In the genomic region with DNA sequence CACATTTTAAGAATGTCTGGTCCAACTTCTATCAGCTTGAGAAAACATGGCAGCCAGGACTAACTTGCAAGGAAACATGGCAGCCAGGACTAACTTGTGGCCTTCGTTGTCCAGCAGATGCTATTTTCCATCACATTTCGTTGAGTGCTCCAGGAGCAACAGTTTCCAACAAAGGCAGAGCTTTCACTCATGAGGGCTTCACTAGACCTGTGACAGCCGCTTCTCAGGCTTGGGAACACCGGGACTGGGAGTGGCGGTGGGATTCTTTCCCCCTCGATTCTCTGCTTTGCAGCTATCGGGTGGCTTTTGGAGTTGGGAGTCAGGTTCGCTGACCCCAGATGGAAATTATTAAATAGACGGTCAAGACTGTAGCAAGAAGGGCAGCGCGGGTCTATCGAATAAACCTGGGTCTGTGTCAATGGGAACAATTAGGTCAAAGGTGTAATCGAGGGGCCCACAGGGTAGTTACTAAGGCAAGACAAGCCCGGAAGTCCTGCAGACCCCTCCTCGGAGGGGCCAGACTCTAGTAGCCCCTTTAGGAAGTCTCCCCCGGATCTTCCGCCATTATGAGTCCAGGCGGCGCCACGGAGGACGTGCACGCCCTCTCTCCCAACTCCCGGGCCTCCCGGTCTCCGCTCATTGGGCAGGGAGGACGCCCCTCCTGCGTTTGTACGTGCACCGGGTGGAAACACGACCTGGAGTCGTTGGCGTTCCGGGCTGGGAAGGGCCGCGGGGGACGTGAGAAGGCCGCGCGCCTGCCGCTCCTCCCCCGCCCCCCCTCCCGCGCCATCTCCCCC, we compare ENCODE assay signal across 8 mouse cellular contexts. TPM values are rescaled to one million over a fixed set of nuclear protein-coding genes. Genes with fewer than 3 reads are reported as not detected.
A peak's percentile ranks its signal among the peaks of the same experiment; 100 is the strongest.
DNase-seq lines count a peak whose midpoint lies in the region; ATAC-seq and TF ChIP-seq lines count a peak whose summit lies in the region.

A gene (plus strand): TSS at position 590 of the 797 bp plus-strand sequence.

- H3K9me3 ChIP-seq in CH12.LX (replicated peaks; ENCODE audit: low read length), result no peaks in the 10 kb centered on the region
- no peaks in the 10 kb centered on the region for H3K9me3 ChIP-seq in forebrain, embryonic 12.5 days
- no peaks in the 10 kb centered on the region for H3K9me3 ChIP-seq in heart, postnatal 0 days (replicated peaks; ENCODE audit: control insufficient read depth, low read length)
- no peaks in the 10 kb centered on the region for H3K9me3 ChIP-seq in liver, embryonic 16.5 days (replicated peaks; ENCODE audit: control insufficient read depth, low read length)
- no peaks in the 10 kb centered on the region for H3K9me3 ChIP-seq in neural tube, embryonic 13.5 days

- peak; percentile 94 for DNase-seq in CH12.LX (ENCODE audit: extremely low read depth)
- DNase-seq in c-Kit-positive CD71-positive TER-119-negative erythroid progenitor cells, embryonic 14.5 days (ENCODE audit: low read depth), result peak; percentile 92
- DNase-seq in heart, postnatal 0 days (ENCODE audit: low spot score), result peak; percentile 95
- DNase-seq in kidney, postnatal 4 days, result peak; percentile 96 to 97

- H3K36me3 ChIP-seq in CH12.LX (replicated peaks in 1 of 2; ENCODE audit: control insufficient read depth in 1 of 2, insufficient read depth in 1 of 2, low read length in 1 of 2), result peaks cover 0 to 5% of the 10 kb centered on the region in 2 experiments
- H3K36me3 ChIP-seq in forebrain, embryonic 12.5 days (replicated peaks), result no peaks in the 10 kb centered on the region
- H3K36me3 ChIP-seq in heart, postnatal 0 days (replicated peaks; ENCODE audit: control insufficient read depth, insufficient read depth, low read length), result no peaks in the 10 kb centered on the region
- H3K36me3 ChIP-seq in liver, embryonic 16.5 days (ENCODE audit: control insufficient read depth, insufficient read depth), result no peaks in the 10 kb centered on the region
- no peaks in the 10 kb centered on the region for H3K36me3 ChIP-seq in neural tube, embryonic 13.5 days
- H3K36me3 ChIP-seq in testis, adult 2 months (ENCODE audit: control insufficient read depth, insufficient read depth, low read length), result no peaks in the 10 kb centered on the region

- WGBS in forebrain, embryonic 12.5 days, result 2% methylated on average over 39 of the region's 43 CpGs
- 4% methylated on average over 31 of the region's 43 CpGs for WGBS in heart, postnatal 0 days
- 4% methylated on average over 36 of the region's 43 CpGs for WGBS in liver, embryonic 16.5 days (ENCODE audit: insufficient replicate concordance)
- 1% methylated on average over 40 of the region's 43 CpGs for WGBS in neural tube, embryonic 13.5 days

- TF ChIP-seq CTCF in CH12.LX (conservative IDR thresholded peaks at IDR 0.05 in 1 of 2, IDR thresholded peaks at IDR 0.05 in 1 of 2; ENCODE audit: low read depth in 2 of 2, low read length in 2 of 2), result no peak
- no peak for TF ChIP-seq CTCF in heart, postnatal 0 days (IDR thresholded peaks at IDR 0.05; ENCODE audit: low read depth)
- TF ChIP-seq CTCF in testis, adult 2 months (IDR thresholded peaks at IDR 0.05; ENCODE audit: control insufficient read depth, insufficient read depth, insufficient replicate concordance, low read depth, low read length), result no peak

- peak; percentile 93 for TF ChIP-seq POLR2A in CH12.LX (IDR thresholded peaks at IDR 0.05; ENCODE audit: low read depth, low read length)
- peak; percentile 94 for TF ChIP-seq POLR2A in testis, adult 2 months (IDR thresholded peaks at IDR 0.05; ENCODE audit: control insufficient read depth, low read depth, low read length)

- H3K4me1 ChIP-seq in CH12.LX (ENCODE audit: control insufficient read depth in 1 of 2, insufficient read depth in 2 of 2), result peaks cover 4 to 21% of the 10 kb centered on the region in 2 experiments; a peak in 3 of 4 replicates
- peaks cover 29% of the 10 kb centered on the region for H3K4me1 ChIP-seq in forebrain, embryonic 12.5 days
- peaks cover 9% of the 10 kb centered on the region for H3K4me1 ChIP-seq in heart, postnatal 0 days (ENCODE audit: control insufficient read depth, insufficient read depth)
- H3K4me1 ChIP-seq in liver, embryonic 16.5 days (ENCODE audit: control insufficient read depth, low read depth, low read length), result peaks cover 15% of the 10 kb centered on the region
- H3K4me1 ChIP-seq in neural tube, embryonic 13.5 days (replicated peaks), result peaks cover 38% of the 10 kb centered on the region
- peaks cover 6% of the 10 kb centered on the region; the same call in 1 of the 2 replicates for H3K4me1 ChIP-seq in testis, adult 2 months (ENCODE audit: control insufficient read depth, insufficient read depth, low read length)

- no peak for TF ChIP-seq EP300 in CH12.LX (IDR thresholded peaks at IDR 0.05; ENCODE audit: low read length)
- peak; percentile 27; the same call in 1 of the 2 replicates for TF ChIP-seq EP300 in heart, postnatal 0 days (IDR thresholded peaks at IDR 0.05; ENCODE audit: low read depth)

- in situ Hi-C loops in CH12.LX (cut with MboI; ENCODE audit: low pct_ligation_motif_present, low pct_unique_long_range_greater_than_20kb, low sequenced_read_pairs), result loop anchor here (10.0 kb wide), 2 partner anchors 49 to 199 kb away; a partner anchor contains a TSS

- dilution Hi-C loops in CH12.LX (cut with MboI; ENCODE audit: extremely low pct_ligation_motif_present, extremely low pct_unique_long_range_greater_than_20kb, low sequenced_read_pairs), result no loop called here

- no peak for TF ChIP-seq RAD21 in CH12.LX (IDR thresholded peaks at IDR 0.05; ENCODE audit: low read depth, low read length)

- H3K4me2 ChIP-seq in CH12.LX (ENCODE audit: insufficient read depth, low read depth, poor library complexity, severe bottlenecking), result peak within 1 kb of the TSS; percentile 96
- H3K4me2 ChIP-seq in forebrain, embryonic 12.5 days, result peak within 1 kb of the TSS; percentile 77
- H3K4me2 ChIP-seq in heart, postnatal 0 days (ENCODE audit: low read depth, low read length), result peak within 1 kb of the TSS; percentile 69
- H3K4me2 ChIP-seq in liver, embryonic 16.5 days (ENCODE audit: low read depth, low read length), result peak within 1 kb of the TSS; percentile 93
- H3K4me2 ChIP-seq in neural tube, embryonic 13.5 days, result peak within 1 kb of the TSS; percentile 83

- H3K79me2 ChIP-seq in CH12.LX (replicated peaks; ENCODE audit: control insufficient read depth, extremely low read depth, insufficient read depth, poor library complexity, severe bottlenecking), result peaks cover 27% of the 10 kb centered on the region

- peak within 1 kb of the TSS; percentile 96 for H3K9ac ChIP-seq in CH12.LX (ENCODE audit: insufficient read depth, low read depth)
- peak within 1 kb of the TSS; percentile 99 for H3K9ac ChIP-seq in forebrain, embryonic 12.5 days
- peak within 1 kb of the TSS; percentile 97 for H3K9ac ChIP-seq in heart, postnatal 0 days (replicated peaks; ENCODE audit: low read depth, low read length)
- H3K9ac ChIP-seq in liver, embryonic 16.5 days (ENCODE audit: low read depth, low read length), result peak within 1 kb of the TSS; percentile 92
- peak within 1 kb of the TSS; percentile 98 for H3K9ac ChIP-seq in neural tube, embryonic 13.5 days

- ATAC-seq in forebrain, embryonic 12.5 days (ENCODE audit: low FRiP score), result peak; percentile 98
- ATAC-seq in heart, postnatal 0 days (ENCODE audit: insufficient read depth, low read depth), result peak; percentile 95
- ATAC-seq in liver, embryonic 16.5 days (ENCODE audit: low read depth), result peak; percentile 97
- ATAC-seq in neural tube, embryonic 13.5 days (ENCODE audit: low read depth), result peak; percentile 97

- H3K4me3 ChIP-seq in CH12.LX (replicated peaks in 1 of 3; ENCODE audit: low read depth in 2 of 3, low read length in 2 of 3, poor library complexity in 1 of 3), result peak within 1 kb of the TSS; percentile 93 to 99 (median 97)
- peak within 1 kb of the TSS; percentile 95 for H3K4me3 ChIP-seq in forebrain, embryonic 12.5 days (replicated peaks)
- peak within 1 kb of the TSS; percentile 99 for H3K4me3 ChIP-seq in heart, postnatal 0 days (ENCODE audit: low read depth, low read length)
- H3K4me3 ChIP-seq in liver, embryonic 16.5 days (ENCODE audit: low read depth, low read length), result peak within 1 kb of the TSS; percentile 96
- H3K4me3 ChIP-seq in neural tube, embryonic 13.5 days, result peak within 1 kb of the TSS; percentile 96
- peak within 1 kb of the TSS; percentile 98 for H3K4me3 ChIP-seq in testis, adult 2 months (ENCODE audit: control insufficient read depth, low read depth, low read length)

- peaks cover 2% of the 10 kb centered on the region for H3K27me3 ChIP-seq in CH12.LX (replicated peaks)
- peaks cover 27% of the 10 kb centered on the region for H3K27me3 ChIP-seq in forebrain, embryonic 12.5 days
- peaks cover 16% of the 10 kb centered on the region for H3K27me3 ChIP-seq in heart, postnatal 0 days (ENCODE audit: control insufficient read depth, insufficient read depth, low read length)
- peaks cover 3% of the 10 kb centered on the region; the same call in 1 of the 2 replicates for H3K27me3 ChIP-seq in liver, embryonic 16.5 days (ENCODE audit: control insufficient read depth, insufficient read depth, low read depth, low read length)
- H3K27me3 ChIP-seq in neural tube, embryonic 13.5 days, result peaks cover 22% of the 10 kb centered on the region
- no peaks in the 10 kb centered on the region for H3K27me3 ChIP-seq in testis, adult 2 months (ENCODE audit: control insufficient read depth, insufficient read depth, low read length)

- H3K27ac ChIP-seq in CH12.LX (ENCODE audit: insufficient read depth, low read depth), result peak within 1 kb of the TSS; percentile 61
- peak within 1 kb of the TSS; percentile 99 for H3K27ac ChIP-seq in forebrain, embryonic 12.5 days
- H3K27ac ChIP-seq in heart, postnatal 0 days (ENCODE audit: low read depth), result peak within 1 kb of the TSS; percentile 97
- peak within 1 kb of the TSS; percentile 86 for H3K27ac ChIP-seq in liver, embryonic 16.5 days (ENCODE audit: low read length)
- H3K27ac ChIP-seq in neural tube, embryonic 13.5 days (replicated peaks), result peak within 1 kb of the TSS; percentile 99
- H3K27ac ChIP-seq in testis, adult 2 months (ENCODE audit: control insufficient read depth, insufficient read depth, low read depth, low read length), result peak within 1 kb of the TSS; percentile 95

TF ChIP-seq in CH12.LX, 34 proteins besides CTCF, POLR2A, EP300 and RAD21 (continues in another document):
- TF ChIP-seq ELF1 (IDR thresholded peaks at IDR 0.05; ENCODE audit: low read depth, low read length) (peak; percentile 83), MAX (IDR thresholded peaks at IDR 0.05; ENCODE audit: low read length) (peak; percentile 68; the same call in 1 of the 2 replicates), PAX5 (IDR thresholded peaks at IDR 0.05; ENCODE audit: low read length) (no peak)

RNA-seq across cellular contexts. Expression of the gene that starts here (rescaled TPM):
- 21.7 and 25.8 TPM in 2 replicates for total RNA-seq in CH12.LX (2012; rRNA removed)
- 75.0 and 82.4 TPM in 2 replicates for total RNA-seq in CH12.LX (2014; rRNA removed)
- 42.0 and 44.3 TPM in 2 replicates for polyA plus RNA-seq in CH12.LX (2012; ENCODE audit: insufficient read length, low read depth)
- polyA plus RNA-seq in forebrain, embryonic 12.5 days (2016; fragmentation: Nextera tagmentation; extraction: Ambion mirVana), result 227 and 230 TPM in 2 replicates
- 44.8 and 52.8 TPM in 2 replicates for total RNA-seq in heart, postnatal 0 days (2014; rRNA removed; ENCODE audit: low replicate concordance)
- polyA plus RNA-seq in heart, postnatal 0 days (2015; fragmentation: Nextera tagmentation; extraction: Ambion mirVana), result 81.2 and 82.4 TPM in 2 replicates
- polyA plus RNA-seq in liver, embryonic 16.5 days (2015; fragmentation: Nextera tagmentation; extraction: Ambion mirVana), result 36.1 and 36.7 TPM in 2 replicates
- polyA plus RNA-seq in neural tube, embryonic 13.5 days (2015; fragmentation: Nextera tagmentation; extraction: Ambion mirVana), result 190 and 205 TPM in 2 replicates
- polyA plus RNA-seq in testis, adult 2 months (2012; rRNA removed), result 9.1 and 9.8 TPM in 2 replicates

Comparison
In these comparisons a context has a peak if more than half of its experiments do, and no peak if none do; other contexts are left out.
1. Peak in every context shown above with its lines: DNase-seq, ATAC-seq, H3K4me3 ChIP-seq and H3K27ac ChIP-seq.